Mouse (Mus musculus) midbrain, embryonic 11.5 days (tissue): Measurements from ENCODE around the gene Jam2. TPM values are rescaled to one million over a fixed set of nuclear protein-coding genes. Genes with fewer than 3 reads are reported as not detected.

ENCODE experiments used
- ATAC-seq: fragments of 200-750 bp; cut with Nextera tagmentation; 2 replicates; pipeline ENCODE4 v1.8.0; 2017; ENCODE audit warnings: moderate TSS enrichment, moderate library complexity; ENCODE audit not compliant: low FRiP score
- DNase-seq: peaks from one replicate; pipeline ENCODE4 v3.0.0; 2015; ENCODE audit warnings: low spot score; ENCODE audit errors: missing footprints
- H3K27ac ChIP-seq: fragments of 300-500 bp; sonication (generic); 2 replicates; pipeline ENCODE4 v1.5.1; 2014; ENCODE audit warnings: low read depth, low read length
- H3K27me3 ChIP-seq: fragments of 300-500 bp; sonication (generic); 2 replicates; pipeline ENCODE4 v1.6.1; 2014; ENCODE audit warnings: mild to moderate bottlenecking, low read length, moderate library complexity, mixed read lengths; ENCODE audit not compliant: control insufficient read depth, insufficient read depth
- H3K36me3 ChIP-seq: fragments of 300-500 bp; sonication (generic); 2 replicates; pipeline ENCODE4 v1.6.1; 2014; ENCODE audit warnings: mild to moderate bottlenecking, low read length, moderate library complexity, mixed read lengths; ENCODE audit not compliant: control insufficient read depth, insufficient read depth
- H3K4me1 ChIP-seq: fragments of 300-500 bp; sonication (generic); 2 replicates; pipeline ENCODE4 v1.6.1; 2014; ENCODE audit warnings: low read length; ENCODE audit not compliant: control insufficient read depth, insufficient read depth
- H3K4me2 ChIP-seq: fragments of 300-500 bp; sonication (generic); 2 replicates; pipeline ENCODE4 v1.6.1; 2014; ENCODE audit warnings: mild to moderate bottlenecking, moderate library complexity
- H3K4me3 ChIP-seq: fragments of 300-500 bp; sonication (generic); 2 replicates; pipeline ENCODE4 v1.5.1; 2014; ENCODE audit warnings: low read depth, low read length
- H3K9ac ChIP-seq: fragments of 300-500 bp; sonication (generic); 2 replicates; pipeline ENCODE4 v1.6.1; 2014; ENCODE audit warnings: low read length
- H3K9me3 ChIP-seq: fragments of 300-500 bp; sonication (generic); 2 replicates; pipeline ENCODE4 v1.6.1; 2016; ENCODE audit warnings: low read length; ENCODE audit not compliant: control insufficient read depth
- WGBS: fragments of 180-500 bp; shearing (Covaris S2); extraction: QIAGEN DNeasy Blood & Tissue Kit; methylation state at CpG from one replicate; pipeline ENCODE4 v1.1.7; 2014; 5-methylcytosine and 5-hydroxymethylcytosine counted together
- polyA plus RNA-seq: library from polyadenylated mRNA; unstranded; fragments of >200 nt; fragmentation: Nextera tagmentation; extraction: Ambion mirVana; gene quantifications from 2 replicates; pipeline ENCODE4 v1.2.1, GENCODE M21; 2014

The Jam2 gene
- polyA plus RNA-seq, 1 experiment from 2014 or later: 95.1 TPM

DNA sequence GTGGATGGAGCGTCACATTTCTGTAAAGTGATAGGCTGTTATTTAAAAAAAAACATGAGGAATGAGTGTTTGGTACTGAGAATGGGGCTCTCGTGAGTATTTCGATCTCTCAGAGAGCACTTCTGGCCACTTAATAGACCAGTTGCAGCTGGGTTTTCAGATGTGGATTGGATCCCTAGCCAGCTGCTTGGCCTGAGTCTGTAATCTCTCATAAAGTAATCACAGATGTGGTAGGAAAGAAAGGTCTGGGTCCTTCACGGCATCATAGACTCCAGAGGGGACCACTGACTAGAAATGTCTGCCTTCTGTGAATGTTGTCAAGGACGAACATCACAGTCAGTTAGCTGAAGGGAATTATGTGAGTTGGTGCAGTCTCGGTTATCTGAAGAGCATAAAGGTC, 4.5 kb downstream of the Jam2 start:
- Histone ChIP-seq H3K27ac (no peak overlapping the region), H3K27me3 (no peaks in the 10 kb centered on the region), H3K36me3 (peaks cover 5% of the 10 kb centered on the region), H3K4me3 (no peak overlapping the region), H3K4me2 (no peak overlapping the region), H3K9ac (no peak overlapping the region), H3K9me3 (no peaks in the 10 kb centered on the region), H3K4me1 (peaks cover 5% of the 10 kb centered on the region; the same call in 1 of the 2 replicates)
- 92% methylated on average over 6 of the region's 6 CpGs for WGBS
- no peak for ATAC-seq
- DNase-seq: peak; percentile 61

GRCm38 (mm10) chr16:84778861-84779630, 5.1 kb downstream of the Jam2 start:
- peak; percentile 76 for DNase-seq
- Histone ChIP-seq H3K27me3 (no peaks in the 10 kb centered on the region), H3K9me3 (no peaks in the 10 kb centered on the region), H3K36me3 (peaks cover 5% of the 10 kb centered on the region), H3K9ac (no peak overlapping the region), H3K27ac (no peak overlapping the region), H3K4me1 (peaks cover 5% of the 10 kb centered on the region; the same call in 1 of the 2 replicates), H3K4me3 (no peak overlapping the region), H3K4me2 (no peak overlapping the region)
- 86% methylated on average over 6 of the region's 6 CpGs for WGBS
- no peak for ATAC-seq

GRCm38 (mm10) chr16:84779718-84780117, 5.8 kb downstream of the Jam2 start:
- Histone ChIP-seq H3K4me3 (no peak overlapping the region), H3K4me1 (peaks cover 5% of the 10 kb centered on the region; the same call in 1 of the 2 replicates), H3K27me3 (no peaks in the 10 kb centered on the region), H3K27ac (no peak overlapping the region), H3K9me3 (no peaks in the 10 kb centered on the region), H3K36me3 (peaks cover 5% of the 10 kb centered on the region), H3K9ac (no peak overlapping the region), H3K4me2 (no peak overlapping the region)
- WGBS: 87% methylated on average over 5 of the region's 5 CpGs
- ATAC-seq (no peak), DNase-seq (peak; percentile 65)

- Histone ChIP-seq H3K9ac (no peak overlapping the region), H3K27me3 (no peaks in the 10 kb centered on the region), H3K4me2 (no peak overlapping the region), H3K4me3 (no peak overlapping the region), H3K27ac (no peak overlapping the region), H3K36me3 (peaks cover 3% of the 10 kb centered on the region), H3K4me1 (peaks cover 6% of the 10 kb centered on the region), H3K9me3 (no peaks in the 10 kb centered on the region)
- ATAC-seq (no peak), DNase-seq (peak; percentile 69)
- 60% methylated on average over 2 of the region's 2 CpGs for WGBS
These were observed 9.4 kb downstream of the Jam2 start for GRCm38 (mm10) chr16:84783279-84783678.

DNA sequence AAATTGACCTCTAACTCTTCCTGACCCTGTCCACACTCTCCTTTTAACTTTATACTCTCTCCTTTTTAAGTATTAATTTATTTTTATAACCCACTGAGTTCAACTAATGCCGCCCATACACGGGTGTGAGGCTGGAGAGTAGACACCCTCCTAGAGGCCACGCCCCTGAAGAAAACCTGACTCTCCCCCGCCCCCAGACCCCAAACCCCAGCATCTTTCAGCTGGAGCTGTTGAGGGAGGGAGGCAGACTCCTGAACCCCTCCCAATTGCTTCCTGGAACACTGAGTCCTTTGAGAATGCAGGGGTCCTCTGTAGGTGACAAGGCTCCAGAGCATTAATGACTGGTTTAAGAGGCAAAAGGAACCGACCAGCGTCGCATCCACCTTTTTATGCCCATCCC, 11.0 kb downstream of the Jam2 start:
- WGBS: 9% methylated on average over 7 of the region's 7 CpGs
- H3K4me2 ChIP-seq: 0 out of 2 replicates have a peak overlapping the region, but pooled peaks have one; percentile 6
- H3K9me3 ChIP-seq: no peaks in the 10 kb centered on the region
- ATAC-seq (peak; percentile 75; the same call in 1 of the 2 replicates), DNase-seq (no peak)
- no peaks in the 10 kb centered on the region for H3K36me3 ChIP-seq
- H3K27ac ChIP-seq: no peak overlapping the region
- H3K4me3 ChIP-seq: no peak overlapping the region
- H3K9ac ChIP-seq: no peak overlapping the region
- H3K27me3 ChIP-seq: no peaks in the 10 kb centered on the region
- H3K4me1 ChIP-seq: peaks cover 6% of the 10 kb centered on the region

- Histone ChIP-seq H3K4me1 (no peaks in the 10 kb centered on the region), H3K36me3 (no peaks in the 10 kb centered on the region), H3K27ac (no peak overlapping the region), H3K4me2 (no peak overlapping the region), H3K9me3 (no peaks in the 10 kb centered on the region), H3K4me3 (no peak overlapping the region), H3K27me3 (no peaks in the 10 kb centered on the region), H3K9ac (no peak overlapping the region)
- WGBS: 88% methylated on average over 2 of the region's 2 CpGs
- ATAC-seq: no peak
- peak; percentile 61 for DNase-seq
These were observed 16.8 kb downstream of the Jam2 start for GRCm38 (mm10) chr16:84790595-84791165.

GRCm38 (mm10) chr16:84793401-84793800, 19.5 kb downstream of the Jam2 start:
- H3K27me3 ChIP-seq: no peaks in the 10 kb centered on the region
- H3K4me3 ChIP-seq: no peak overlapping the region
- no peak for ATAC-seq
- no peaks in the 10 kb centered on the region for H3K4me1 ChIP-seq
- H3K27ac ChIP-seq: no peak overlapping the region
- 91% methylated on average over 14 of the region's 14 CpGs for WGBS
- no peak for DNase-seq
- no peaks in the 10 kb centered on the region for H3K9me3 ChIP-seq
- H3K36me3 ChIP-seq: no peaks in the 10 kb centered on the region
- H3K4me2 ChIP-seq: no peak overlapping the region
- H3K9ac ChIP-seq: no peak overlapping the region

DNA sequence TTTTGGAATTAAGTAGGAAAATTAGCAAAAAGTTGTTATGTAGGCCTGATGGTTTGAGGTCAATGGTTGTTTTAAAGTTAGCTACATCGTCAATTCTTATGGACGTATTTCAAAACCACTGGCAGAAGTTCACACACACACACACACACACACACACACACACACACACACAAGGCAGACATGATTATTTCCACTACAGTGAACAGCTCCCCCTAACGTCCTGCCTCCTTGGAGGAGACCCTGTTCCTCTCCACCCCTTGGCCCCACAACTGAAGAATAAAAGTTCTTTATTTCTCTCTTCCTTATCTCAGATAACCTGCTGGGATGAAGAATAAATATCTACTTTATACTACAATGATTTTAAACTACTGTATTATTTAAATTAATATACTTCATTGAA, 21.4 kb downstream of the Jam2 start:
- Histone ChIP-seq H3K27me3 (no peaks in the 10 kb centered on the region), H3K9ac (no peak overlapping the region), H3K27ac (no peak overlapping the region), H3K4me3 (no peak overlapping the region), H3K36me3 (no peaks in the 10 kb centered on the region), H3K9me3 (no peaks in the 10 kb centered on the region), H3K4me2 (no peak overlapping the region), H3K4me1 (no peaks in the 10 kb centered on the region)
- no peak for ATAC-seq
- WGBS: 73% methylated on average over 3 of the region's 3 CpGs
- peak; percentile 23 for DNase-seq

GRCm38 (mm10) chr16:84796678-84797077, 22.8 kb downstream of the Jam2 start:
- DNase-seq: peak; percentile 17
- 81% methylated on average over 9 of the region's 9 CpGs for WGBS
- H3K27me3 ChIP-seq: no peaks in the 10 kb centered on the region
- H3K36me3 ChIP-seq: no peaks in the 10 kb centered on the region
- no peak overlapping the region for H3K4me2 ChIP-seq
- no peaks in the 10 kb centered on the region for H3K9me3 ChIP-seq
- H3K4me1 ChIP-seq: no peaks in the 10 kb centered on the region
- H3K9ac ChIP-seq: no peak overlapping the region
- no peak overlapping the region for H3K4me3 ChIP-seq
- H3K27ac ChIP-seq: no peak overlapping the region
- ATAC-seq: no peak
